Mouse (Mus musculus): ENCODE measurements around the gene Mob4. TPM values are rescaled to one million over a fixed set of nuclear protein-coding genes. Genes with fewer than 3 reads are reported as not detected.

Mob4 gene
- polyA plus RNA-seq (2015; fragmentation: Nextera tagmentation; extraction: Ambion mirVana), result 158 and 171 TPM in 2 replicates

DNA sequence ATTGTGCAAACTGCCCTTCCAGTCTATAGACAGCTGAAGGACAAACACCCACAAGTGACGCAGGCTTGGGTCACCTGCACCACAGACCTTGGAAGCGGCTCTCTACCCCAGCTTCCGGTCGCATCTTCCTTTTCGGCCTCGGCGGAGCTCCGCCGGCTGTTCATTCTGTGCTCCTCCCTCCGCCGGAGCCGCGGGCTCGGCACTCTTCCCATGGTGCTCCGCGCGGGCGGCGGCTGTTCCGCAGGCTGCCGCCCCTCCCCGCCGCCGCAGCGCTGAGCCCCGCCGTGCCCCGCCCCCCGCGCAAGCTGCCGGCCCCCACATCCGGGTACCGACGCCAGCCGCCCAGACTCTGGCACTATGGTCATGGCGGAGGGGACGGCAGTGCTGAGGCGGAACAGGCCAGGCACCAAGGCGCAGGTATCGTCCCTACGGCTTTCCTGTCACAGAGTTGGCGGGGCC, at the start of gene Mob4:
Gene Mob4 (plus strand): TSS at position 289 of the 459 bp plus-strand sequence.
- H3K4me1 ChIP-seq, result peaks cover 16% of the 10 kb centered on the region
- H3K4me3 ChIP-seq, result peak within 1 kb of the TSS; percentile 99
- H3K27ac ChIP-seq, result peak within 1 kb of the TSS; percentile 98
- WGBS, result under 1% methylated on average over 42 of the region's 42 CpGs
- H3K4me2 ChIP-seq (replicated peaks), result peak within 1 kb of the TSS; percentile 73
- peak; percentile 95 for ATAC-seq (ENCODE audit: low FRiP score, low read depth)
- peaks cover 9% of the 10 kb centered on the region for H3K36me3 ChIP-seq
- H3K27me3 ChIP-seq, result no peaks in the 10 kb centered on the region
- H3K9me3 ChIP-seq, result no peaks in the 10 kb centered on the region
- H3K9ac ChIP-seq, result peak within 1 kb of the TSS; percentile 99

DNA sequence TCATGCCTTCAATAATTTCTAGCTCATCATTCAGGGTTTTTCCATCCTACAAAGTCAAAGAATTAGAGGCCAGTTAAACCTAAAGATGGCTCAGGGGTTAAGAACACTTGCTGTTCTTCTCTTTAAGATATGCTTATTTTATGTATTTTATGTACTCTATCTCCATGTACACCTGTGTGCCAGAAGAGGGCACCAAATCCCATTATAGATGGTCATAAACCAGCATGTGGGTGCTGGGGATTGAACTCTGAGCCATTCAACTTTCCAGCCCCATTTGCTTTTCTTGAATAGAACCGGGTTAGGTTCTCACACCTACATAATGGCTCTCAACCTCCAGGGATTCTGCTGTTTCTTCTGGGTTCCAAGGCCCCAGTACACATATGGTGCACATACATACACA, 48.9 kb upstream of the Mob4 start:
- no peaks in the 10 kb centered on the region for H3K27me3 ChIP-seq
- H3K9me3 ChIP-seq, result peaks cover 4% of the 10 kb centered on the region; the same call in 1 of the 2 replicates
- H3K27ac ChIP-seq, result no peak overlapping the region
- H3K9ac ChIP-seq, result no peak overlapping the region
- no peak overlapping the region for H3K4me2 ChIP-seq (replicated peaks)
- no peak for ATAC-seq (ENCODE audit: low FRiP score, low read depth)
- H3K4me1 ChIP-seq, result peaks cover 26% of the 10 kb centered on the region
- H3K4me3 ChIP-seq, result no peak overlapping the region
- H3K36me3 ChIP-seq, result peaks cover 84% of the 10 kb centered on the region
- 62% methylated on average over 1 of the region's 1 CpGs for WGBS

DNA sequence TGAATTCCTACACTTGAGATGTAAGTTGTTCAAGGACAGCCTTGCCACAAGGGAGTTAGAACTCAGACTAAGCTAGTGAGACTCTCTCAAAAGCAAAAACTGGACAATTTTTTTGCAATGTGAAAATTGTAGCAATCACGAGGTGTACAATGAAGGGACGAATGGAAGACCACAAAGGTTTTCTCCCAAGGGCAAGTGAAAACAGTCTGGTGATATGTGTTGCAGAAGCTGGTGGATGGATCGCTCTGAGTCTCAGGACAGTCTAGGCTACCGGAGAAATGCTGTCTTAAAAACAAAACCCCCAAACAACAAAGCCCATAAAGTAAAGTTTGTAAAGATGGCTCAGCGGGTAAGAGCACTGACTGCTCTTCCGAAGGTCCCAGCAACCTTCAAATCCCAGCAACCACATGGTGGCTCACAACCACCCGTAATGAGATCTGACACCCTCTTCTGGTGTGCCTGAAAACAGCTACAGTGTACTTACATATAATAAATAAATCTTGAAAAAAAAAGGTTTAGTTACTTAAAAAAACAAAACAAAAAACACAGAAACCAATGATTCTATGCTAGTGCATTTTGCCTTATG, 45.2 kb upstream of the Mob4 start:
- H3K36me3 ChIP-seq, result peaks cover 56% of the 10 kb centered on the region
- peaks cover 40% of the 10 kb centered on the region for H3K4me1 ChIP-seq
- peak overlapping the region; percentile 94 for H3K4me2 ChIP-seq (replicated peaks)
- no peak overlapping the region for H3K27ac ChIP-seq
- ATAC-seq (ENCODE audit: low FRiP score, low read depth), result no peak
- peaks cover 4% of the 10 kb centered on the region; the same call in 1 of the 2 replicates for H3K9me3 ChIP-seq
- H3K9ac ChIP-seq, result peak overlapping the region; percentile 14; the same call in 1 of the 2 replicates
- no peaks in the 10 kb centered on the region for H3K27me3 ChIP-seq
- WGBS, result 48% methylated on average over 7 of the region's 7 CpGs
- peak overlapping the region; percentile 91 for H3K4me3 ChIP-seq

- Histone ChIP-seq H3K27me3 (no peaks in the 10 kb centered on the region), H3K4me1 (peaks cover 40% of the 10 kb centered on the region), H3K9ac (peak overlapping the region; percentile 94), H3K4me3 (peak overlapping the region; percentile 91), H3K9me3 (peaks cover 4% of the 10 kb centered on the region; the same call in 1 of the 2 replicates), H3K27ac (peak overlapping the region; percentile 92), H3K36me3 (peaks cover 55% of the 10 kb centered on the region), H3K4me2 (replicated peaks) (peak overlapping the region; percentile 94)
- WGBS, result under 1% methylated on average over 13 of the region's 13 CpGs
- ATAC-seq (ENCODE audit: low FRiP score, low read depth), result no peak
These were observed 44.1 kb upstream of the Mob4 start for GRCm38 (mm10) chr1:55086868-55087400.

GRCm38 (mm10) chr1:55087401-55087904, 43.6 kb upstream of the Mob4 start:
- H3K27me3 ChIP-seq, result no peaks in the 10 kb centered on the region
- H3K4me3 ChIP-seq, result peak overlapping the region; percentile 91
- peak overlapping the region; percentile 94 for H3K9ac ChIP-seq
- peaks cover 40% of the 10 kb centered on the region for H3K4me1 ChIP-seq
- H3K36me3 ChIP-seq, result peaks cover 55% of the 10 kb centered on the region
- peaks cover 3% of the 10 kb centered on the region; the same call in 1 of the 2 replicates for H3K9me3 ChIP-seq
- H3K27ac ChIP-seq, result peak overlapping the region; percentile 92
- peak overlapping the region; percentile 94 for H3K4me2 ChIP-seq (replicated peaks)
- under 1% methylated on average over 50 of the region's 57 CpGs for WGBS
- ATAC-seq (ENCODE audit: low FRiP score, low read depth), result peak; percentile 43

DNA sequence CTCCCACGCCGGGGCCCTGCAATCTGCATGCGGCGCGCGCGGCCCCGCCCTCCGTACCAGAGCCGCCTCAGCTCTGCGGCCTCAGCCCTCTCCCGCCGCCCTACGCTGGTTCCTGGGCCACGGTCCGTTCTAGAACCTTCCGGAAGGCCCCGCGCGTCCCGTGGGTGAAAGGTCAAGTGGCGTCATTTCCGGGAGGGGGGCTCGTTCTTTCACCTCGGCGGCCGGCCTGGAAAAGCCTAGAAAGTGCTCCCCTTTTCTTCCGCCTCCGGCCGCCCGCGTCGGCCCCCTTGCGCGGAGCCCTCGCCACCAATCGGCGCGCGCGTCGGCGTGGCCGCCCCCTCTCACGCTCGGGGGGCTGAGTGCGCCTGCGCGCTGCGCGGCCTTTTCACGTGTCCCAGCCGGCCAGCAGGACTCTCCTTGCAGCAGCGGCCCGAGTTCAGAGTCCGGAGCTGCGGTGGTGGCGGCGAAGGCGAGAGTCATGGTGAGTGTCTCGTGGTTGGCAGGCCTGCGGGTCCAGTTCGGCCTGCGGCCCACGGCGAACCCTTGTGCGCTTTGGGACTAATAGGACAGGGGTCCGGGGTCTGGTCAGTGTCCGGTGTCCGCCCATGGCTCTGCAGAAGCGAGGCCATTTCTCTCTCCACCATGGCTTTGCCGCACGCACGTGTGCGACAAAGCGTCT, 43.0 kb upstream of the Mob4 start, which contains the start of the genes Hspe1 and Hspd1:
Gene Hspe1 (plus strand): TSS at position 201 of the 679 bp plus-strand sequence.
Gene Hspd1 (minus strand): TSS at position 312 of the 679 bp plus-strand sequence.
- peaks cover 52% of the 10 kb centered on the region for H3K36me3 ChIP-seq

DNA sequence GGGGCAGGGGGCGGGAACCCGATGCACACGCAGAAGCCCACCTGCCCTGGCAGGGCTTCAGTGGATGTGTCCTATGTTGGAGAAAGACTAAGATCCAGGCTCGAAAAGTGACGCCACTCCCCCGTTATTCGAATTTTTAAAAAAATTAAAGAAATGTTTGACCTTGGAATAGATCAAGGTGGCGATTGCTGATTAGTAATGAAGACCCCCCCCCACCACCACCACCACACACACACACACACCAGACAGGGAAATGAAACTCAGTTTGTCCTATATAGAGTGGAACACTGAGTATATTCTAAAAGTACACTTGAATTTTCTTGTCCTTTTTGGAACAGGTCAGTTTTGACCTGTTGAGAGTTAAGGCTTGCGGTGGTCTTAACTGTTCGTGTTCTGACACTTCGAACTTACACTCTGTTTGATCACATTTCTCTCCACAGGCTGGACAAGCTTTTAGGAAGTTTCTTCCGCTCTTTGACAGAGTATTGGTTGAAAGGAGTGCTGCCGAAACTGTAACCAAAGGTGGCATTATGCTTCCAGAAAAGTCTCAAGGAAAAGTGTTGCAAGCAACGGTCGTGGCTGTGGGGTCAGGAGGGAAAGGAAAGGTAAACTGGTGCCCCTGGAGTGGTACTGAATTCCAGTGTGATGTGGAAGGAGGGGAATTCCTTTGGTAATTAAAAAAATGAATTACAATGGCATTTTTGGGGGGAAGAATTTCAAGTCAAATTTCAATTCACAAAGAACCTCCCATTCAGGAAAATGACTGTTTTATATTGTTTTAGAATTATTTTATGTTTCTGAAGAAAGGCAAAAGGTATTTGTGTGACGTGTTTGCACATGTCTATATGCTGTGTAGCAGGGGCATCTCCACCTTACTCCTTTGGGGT, 42.2 kb upstream of the Mob4 start:
- Histone ChIP-seq H3K4me2 (replicated peaks) (peak overlapping the region; percentile 78), H3K27ac (peak overlapping the region; percentile 92), H3K9me3 (no peaks in the 10 kb centered on the region), H3K4me1 (peaks cover 40% of the 10 kb centered on the region), H3K27me3 (no peaks in the 10 kb centered on the region), H3K4me3 (peak overlapping the region; percentile 91), H3K9ac (peak overlapping the region; percentile 94), H3K36me3 (peaks cover 49% of the 10 kb centered on the region)
- no peak for ATAC-seq (ENCODE audit: low FRiP score, low read depth)
- 7% methylated on average over 16 of the region's 16 CpGs for WGBS

More for the DNA sequence above, 43.0 kb upstream of the Mob4 start, which contains the start of the genes Hspe1 and Hspd1:
- Histone ChIP-seq H3K9me3 (no peaks in the 10 kb centered on the region), H3K4me3 (peak within 1 kb of the TSS; percentile 91), H3K9ac (peak within 1 kb of the TSS; percentile 94), H3K4me2 (replicated peaks) (peak within 1 kb of the TSS; percentile 94), H3K27ac (peak within 1 kb of the TSS; percentile 92), H3K27me3 (no peaks in the 10 kb centered on the region), H3K4me1 (peaks cover 40% of the 10 kb centered on the region)
- peak; percentile 95 for ATAC-seq (ENCODE audit: low FRiP score, low read depth)
- WGBS, result under 1% methylated on average over 72 of the region's 76 CpGs

GRCm38 (mm10) chr1:55089498-55090064, 41.5 kb upstream of the Mob4 start:
- Histone ChIP-seq H3K27ac (no peak overlapping the region), H3K9me3 (no peaks in the 10 kb centered on the region), H3K9ac (peak overlapping the region; percentile 94), H3K36me3 (peaks cover 46% of the 10 kb centered on the region), H3K4me1 (peaks cover 37% of the 10 kb centered on the region), H3K27me3 (no peaks in the 10 kb centered on the region), H3K4me3 (peak overlapping the region; percentile 91), H3K4me2 (replicated peaks) (peak overlapping the region; percentile 78)
- no peak for ATAC-seq (ENCODE audit: low FRiP score, low read depth)
- WGBS, result 86% methylated on average over 5 of the region's 5 CpGs

DNA sequence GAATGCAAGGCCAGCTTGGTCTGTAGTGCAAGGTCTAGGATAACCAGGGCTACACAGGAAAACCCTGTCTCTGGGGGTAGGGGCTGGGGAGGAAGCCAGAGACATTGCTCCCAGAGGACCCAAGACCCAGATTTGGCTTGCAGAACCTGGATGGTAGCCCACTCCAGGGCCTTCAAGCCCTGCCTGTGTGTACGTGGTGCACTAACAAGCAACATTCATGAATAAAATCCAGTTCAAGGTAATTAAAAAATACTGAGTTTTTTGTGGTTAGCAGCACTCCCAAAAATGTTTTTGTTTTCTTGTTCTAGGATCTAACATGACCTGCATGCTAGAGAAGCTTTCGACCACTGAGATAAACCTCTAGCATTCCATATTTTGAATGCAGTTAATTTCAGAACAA, 39.0 kb upstream of the Mob4 start:
- H3K27ac ChIP-seq, result no peak overlapping the region
- H3K4me1 ChIP-seq, result peaks cover 14% of the 10 kb centered on the region
- 80% methylated on average over 2 of the region's 2 CpGs for WGBS
- no peak overlapping the region for H3K4me2 ChIP-seq (replicated peaks)
- ATAC-seq (ENCODE audit: low FRiP score, low read depth), result no peak
- H3K27me3 ChIP-seq, result no peaks in the 10 kb centered on the region
- H3K9me3 ChIP-seq, result no peaks in the 10 kb centered on the region
- H3K4me3 ChIP-seq, result no peak overlapping the region
- no peak overlapping the region for H3K9ac ChIP-seq
- H3K36me3 ChIP-seq, result peaks cover 32% of the 10 kb centered on the region

DNA sequence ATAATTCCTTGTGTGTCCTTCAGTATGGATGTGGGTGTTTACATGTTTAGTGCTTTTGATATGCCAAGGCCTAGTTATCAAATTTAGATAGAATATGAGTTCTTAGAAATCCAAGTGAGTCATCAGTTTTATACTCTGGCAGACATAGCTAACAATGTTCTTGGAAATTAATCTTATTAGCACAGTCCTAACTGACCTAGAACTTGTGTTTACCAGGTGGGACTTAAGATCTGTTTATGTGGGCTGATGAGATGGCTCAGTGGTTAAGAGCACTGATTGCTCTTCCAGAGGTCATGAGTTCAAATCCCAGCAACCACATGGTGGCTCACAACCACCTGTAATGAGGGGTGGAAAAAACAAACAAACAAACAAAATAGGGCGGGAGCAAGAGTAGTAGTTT, 38.6 kb upstream of the Mob4 start:
- whole genome bisulfite sequencing, result 61% methylated on average over 1 of the region's 1 CpGs
- H3K27ac ChIP-seq, result no peak overlapping the region

More for the DNA sequence above, 38.6 kb upstream of the Mob4 start:
- Histone ChIP-seq H3K4me1 (peaks cover 14% of the 10 kb centered on the region), H3K4me2 (replicated peaks) (no peak overlapping the region), H3K9ac (no peak overlapping the region), H3K36me3 (peaks cover 32% of the 10 kb centered on the region), H3K4me3 (no peak overlapping the region), H3K27me3 (no peaks in the 10 kb centered on the region), H3K9me3 (no peaks in the 10 kb centered on the region)
- ATAC-seq (ENCODE audit: low FRiP score, low read depth), result no peak
